Mouse (Mus musculus) cerebellum, adult 8-10 months (tissue): ENCODE data around the gene Nkpd1.
"Not testable (repeated sequence)": the region's sequence is repeated elsewhere in the genome, so short reads cannot be mapped to it uniquely, and the experiment has no call there.

Source experiments
- DNase-seq: peaks from one replicate; pipeline ENCODE4 v3.0.0; 2022

Nkpd1 gene

GRCm38 (mm10) chr7:19506969-19507611 is 10.5 kb upstream of the Nkpd1 start:
- peak; percentile 42 for DNase-seq

- no peak for DNase-seq
Measured at GRCm38 (mm10) chr7:19507612-19507981, 10.0 kb upstream of the Nkpd1 start.

- DNase-seq = peak; percentile 91
Measured at GRCm38 (mm10) chr7:19508150-19508923, 9.3 kb upstream of the Nkpd1 start, which contains the start of the genes Bloc1s3 and Trappc6a. Gene Bloc1s3 (minus strand): TSS chr7:19508367. Gene Trappc6a (plus strand): TSS chr7:19508395.

DNA sequence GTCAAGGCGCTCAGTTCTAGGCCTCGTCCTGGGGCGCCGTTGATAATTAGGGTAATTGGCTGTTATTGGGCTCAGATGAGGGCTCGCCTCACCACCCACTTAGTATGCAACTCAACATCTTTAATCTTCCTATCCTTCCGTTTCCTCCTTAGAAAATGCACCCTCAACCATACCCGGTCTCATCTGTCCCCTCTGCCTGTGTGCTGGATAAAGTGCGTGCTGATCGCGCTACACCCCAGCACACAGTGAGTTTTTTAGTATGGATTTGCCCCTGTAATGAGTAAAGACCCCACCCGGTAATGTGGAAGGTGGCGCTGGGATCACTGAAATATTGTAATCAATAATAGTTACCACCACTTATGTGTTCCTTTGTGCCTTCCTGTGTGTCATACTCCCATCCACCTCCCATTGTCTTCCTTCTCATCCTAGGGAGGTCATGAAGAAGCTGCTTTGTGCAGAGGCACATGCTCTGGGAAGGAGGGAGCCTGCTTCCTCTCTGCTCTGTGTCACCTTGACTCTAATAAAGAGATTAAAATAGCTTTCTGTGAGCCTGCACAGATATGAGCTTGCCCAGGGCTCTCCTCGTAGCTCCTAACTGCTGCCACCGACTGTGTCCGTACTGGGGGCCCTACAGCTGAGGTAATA is 8.6 kb upstream of the Nkpd1 start:
- DNase-seq = no peak

- DNase-seq = no peak
Measured at GRCm38 (mm10) chr7:19509786-19510185, 7.9 kb upstream of the Nkpd1 start.

DNA sequence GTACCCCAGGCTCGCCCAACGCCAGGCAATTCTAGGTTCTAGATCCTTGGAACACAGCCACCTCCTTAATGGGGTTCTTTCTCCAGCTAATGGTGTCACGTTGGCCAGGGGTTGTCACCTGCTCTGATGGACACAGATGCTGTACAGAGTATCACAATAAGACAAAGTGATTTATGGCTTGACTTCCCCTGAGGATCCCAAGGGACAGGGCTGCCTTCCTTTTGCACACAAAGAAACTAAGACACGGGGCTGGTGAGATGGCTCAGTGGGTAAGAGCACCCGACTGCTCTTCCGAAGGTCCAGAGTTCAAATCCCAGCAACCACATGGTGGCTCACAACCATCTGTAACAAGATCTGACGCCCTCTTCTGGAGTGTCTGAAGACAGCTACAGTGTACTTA is 5.7 kb upstream of the Nkpd1 start:
- DNase-seq = not testable (repeated sequence)

- DNase-seq = peak; percentile 3
Measured at GRCm38 (mm10) chr7:19512353-19512752, 5.3 kb upstream of the Nkpd1 start.

DNA sequence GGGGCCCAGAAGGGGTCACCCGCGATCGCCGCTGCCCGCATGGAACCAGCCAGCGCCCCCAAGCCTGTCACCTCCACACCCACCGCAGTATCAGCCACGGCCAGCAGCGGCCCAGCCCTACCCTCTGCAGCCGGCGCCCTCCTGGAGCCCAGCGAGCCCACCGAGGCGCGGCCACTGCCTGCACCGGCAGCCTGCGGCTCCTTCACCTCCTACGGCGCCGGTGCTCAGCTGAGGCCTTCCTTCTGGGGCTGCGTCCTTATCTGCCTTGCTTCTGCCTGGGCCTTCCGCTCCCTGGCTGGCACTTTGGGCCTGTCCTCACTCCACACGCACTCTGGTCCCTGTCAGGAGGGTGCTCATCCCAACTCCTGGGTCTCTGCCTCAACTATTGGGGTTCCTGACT is 2.4 kb downstream of the Nkpd1 start:
- DNase-seq = no peak

DNA sequence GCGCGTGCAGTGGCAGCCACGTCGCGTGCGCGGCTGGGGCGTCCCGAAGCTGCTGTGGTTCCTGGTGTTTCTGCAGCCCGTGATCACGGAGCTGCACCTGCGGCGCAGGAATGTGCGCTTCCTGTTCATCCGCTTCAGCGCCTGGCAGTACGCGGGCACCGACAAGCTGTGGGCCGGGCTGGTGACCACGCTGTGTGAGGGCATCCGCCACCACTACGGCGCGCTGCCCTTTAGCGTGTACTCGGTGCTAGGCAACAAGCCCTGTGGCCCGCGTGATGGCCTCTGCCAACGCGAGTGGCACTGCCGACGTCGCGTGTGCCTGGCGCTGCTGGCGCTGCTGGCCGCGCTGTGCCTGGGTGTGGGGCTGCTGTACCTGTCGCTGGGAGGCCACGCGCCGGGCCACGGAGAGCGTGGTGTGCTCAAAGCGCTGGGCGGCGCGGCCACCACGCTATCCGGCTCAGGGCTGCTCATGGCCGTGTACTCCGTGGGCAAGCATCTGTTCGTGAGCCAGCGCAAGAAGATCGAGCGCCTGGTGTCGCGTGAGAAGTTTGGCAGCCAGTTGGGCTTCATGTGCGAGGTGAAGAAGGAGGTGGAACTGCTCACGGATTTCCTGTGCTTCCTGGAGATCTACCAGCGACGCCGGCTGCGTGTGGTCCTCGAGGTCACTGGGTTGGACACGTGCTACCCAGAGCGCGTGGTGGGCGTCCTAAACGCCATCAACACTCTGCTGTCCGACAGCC is 5.5 kb downstream of the Nkpd1 start:
- no peak for DNase-seq

- DNase-seq = no peak
Measured at GRCm38 (mm10) chr7:19523757-19524419, 6.2 kb downstream of the Nkpd1 start.

GRCm38 (mm10) chr7:19524420-19525104 is 6.9 kb downstream of the Nkpd1 start:
- no peak for DNase-seq

- no peak for DNase-seq
Measured at GRCm38 (mm10) chr7:19525105-19525481, 7.5 kb downstream of the Nkpd1 start.

DNA sequence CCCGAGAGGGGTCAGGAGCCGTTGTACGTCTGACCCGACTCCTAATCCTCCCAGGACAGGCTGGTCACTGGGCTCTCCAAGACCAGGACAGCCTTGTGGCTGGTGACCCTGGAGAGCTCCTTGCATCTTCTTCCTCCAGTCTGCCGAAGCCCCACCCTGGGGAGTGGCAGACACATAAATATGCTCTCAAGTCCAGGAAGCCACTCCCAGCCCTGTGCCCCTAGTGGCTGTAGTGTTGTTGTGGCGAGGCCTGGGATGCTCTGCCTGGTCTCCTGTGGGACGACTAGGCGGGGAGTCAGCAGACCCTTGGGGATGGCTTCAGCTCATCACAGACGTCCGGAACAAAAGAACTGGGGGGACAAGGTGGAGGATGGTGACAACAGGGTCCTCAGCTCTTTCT is 13.4 kb downstream of the Nkpd1 start:
- no peak for DNase-seq

- DNase-seq = no peak
Measured at GRCm38 (mm10) chr7:19532240-19532639, 14.6 kb downstream of the Nkpd1 start.

DNA sequence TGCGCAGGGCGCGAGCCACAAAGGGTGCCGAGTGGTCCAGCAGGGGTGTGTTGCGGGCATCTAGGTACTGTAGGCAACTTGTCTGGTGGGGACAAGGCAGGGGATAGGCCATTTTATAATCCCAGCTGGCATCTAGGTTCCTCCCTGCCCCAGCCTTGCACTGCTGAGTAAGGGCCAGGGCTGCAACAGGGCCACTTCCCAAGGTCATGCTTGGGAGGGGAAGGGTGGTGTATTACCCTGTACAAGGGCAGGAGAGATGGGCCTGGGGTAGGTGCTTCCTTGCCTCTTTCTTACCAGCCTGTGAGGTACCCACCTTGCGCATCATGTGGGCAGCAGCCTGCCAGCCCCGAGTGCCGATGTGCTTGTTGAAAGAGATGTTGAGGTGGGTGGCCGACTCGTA is 17.0 kb downstream of the Nkpd1 start:
- DNase-seq = no peak

DNA sequence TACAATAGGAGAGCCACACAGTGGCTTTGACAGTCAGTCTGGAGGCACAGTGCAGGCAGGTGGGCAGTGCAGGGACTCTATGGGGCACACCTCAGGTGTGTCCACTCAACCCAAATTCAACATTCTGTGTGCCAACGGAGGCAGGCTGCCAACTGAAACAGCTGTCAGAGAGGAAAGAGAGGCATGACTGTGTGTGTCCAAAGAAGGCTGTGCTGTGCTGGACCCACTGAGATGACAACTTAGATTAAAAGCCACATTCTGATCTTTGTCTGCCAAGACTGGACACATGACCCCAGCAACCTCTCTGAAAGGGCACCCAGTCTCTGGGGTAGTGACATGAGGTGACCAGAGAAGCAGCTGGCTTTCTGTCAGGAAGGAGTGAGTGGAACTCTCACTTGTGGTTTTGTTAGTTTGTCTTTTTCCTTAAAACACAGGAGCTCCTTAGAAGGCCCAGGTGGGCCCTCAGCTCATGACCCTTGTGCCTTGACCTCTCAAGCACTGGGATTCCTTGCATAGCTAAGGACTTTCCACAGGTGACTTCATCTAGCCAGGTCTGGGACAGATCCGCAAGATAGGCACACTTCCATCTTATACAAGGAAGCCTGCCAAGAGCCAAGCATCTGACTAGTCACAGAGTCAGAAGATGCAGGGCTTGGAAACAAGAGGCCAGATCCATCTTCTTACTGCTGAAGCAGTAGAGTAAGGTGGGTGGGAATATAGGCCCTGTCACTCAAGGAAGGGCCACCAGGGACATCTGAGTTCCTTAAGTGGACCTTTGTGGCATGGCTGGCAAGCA is 23.3 kb downstream of the Nkpd1 start:
- no peak for DNase-seq

- DNase-seq = no peak
Measured at GRCm38 (mm10) chr7:19541681-19542154, 24.1 kb downstream of the Nkpd1 start.

GRCm38 (mm10) chr7:19542155-19542691 is 24.6 kb downstream of the Nkpd1 start:
- peak; percentile 52 for DNase-seq

- DNase-seq = no peak
Measured at GRCm38 (mm10) chr7:19543584-19543983, 25.9 kb downstream of the Nkpd1 start.

DNA sequence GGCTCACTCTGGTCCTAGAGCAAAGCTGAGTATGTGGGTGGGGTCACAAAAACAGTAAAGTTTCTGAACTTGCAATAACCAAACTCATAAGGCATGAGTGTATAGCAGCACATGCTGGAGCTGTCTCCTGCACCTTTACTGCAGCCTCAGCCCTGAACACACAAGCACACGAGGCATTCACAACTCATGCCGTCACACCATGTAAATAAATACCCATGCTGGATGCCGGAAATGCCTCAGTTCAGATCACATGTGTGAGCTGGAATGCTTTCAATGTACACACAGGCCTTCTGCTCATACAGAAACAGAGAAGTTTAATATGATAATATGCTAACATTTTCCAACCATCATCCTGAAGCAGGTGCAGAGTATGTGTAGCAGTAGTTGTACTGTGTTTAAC is 28.4 kb downstream of the Nkpd1 start:
- no peak for DNase-seq
